Mouse (Mus musculus) hematopoietic multipotent progenitor cell, adult 10-12 weeks (in vitro differentiated cells): ENCODE measurements around the gene Dennd6b. TPM values are rescaled to one million over a fixed set of nuclear protein-coding genes. Genes with fewer than 3 reads are reported as not detected.

ENCODE experiments used
- polyA plus RNA-seq: library from polyadenylated mRNA; stranded (reverse); fragments of >175 nt; gene quantifications from 2 replicates; pipeline ENCODE4 v1.2.3, GENCODE M21; 2012; ENCODE audit warnings: low replicate concordance

Gene Dennd6b
- 28.6 and 33.7 TPM in 2 replicates for polyA plus RNA-seq

GRCm38 (mm10) chr15:89196313-89196706 is at the start of gene Dennd6b:
Gene Dennd6b, minus strand, starts transcription at chr15:89196496.

GRCm38 (mm10) chr15:89210915-89211715 is 14.8 kb upstream of the Dennd6b start, which contains the start of gene Ppp6r2:
Gene Ppp6r2, plus strand, starts transcription at chr15:89211553.

GRCm38 (mm10) chr15:89180571-89181229 is 15.6 kb downstream of the Dennd6b start, which contains the start of gene Plxnb2:
Gene Plxnb2, minus strand, starts transcription at chr15:89180788.

GRCm38 (mm10) chr15:89149271-89150040 is 46.8 kb downstream of the Dennd6b start, which contains the start of gene Mapk11:
Gene Mapk11, minus strand, starts transcription at chr15:89149628.

GRCm38 (mm10) chr15:89140659-89141252 is 55.5 kb downstream of the Dennd6b start, which contains the start of gene Mapk12:
Gene Mapk12, minus strand, starts transcription at chr15:89140703.

Other genes starting within 250 kb of the Dennd6b start
- not detected in 2 replicates for gene Ttll8, start 242.1 kb downstream of the Dennd6b start, polyA plus RNA-seq
- gene Mlc1, start 217.5 kb downstream of the Dennd6b start, polyA plus RNA-seq, result not detected in 2 replicates
- gene Mov10l1, start 213.6 kb downstream of the Dennd6b start, polyA plus RNA-seq, result not detected in 2 replicates
- 0.07 and 0.22 TPM in 2 replicates for gene Panx2, start 136.8 kb downstream of the Dennd6b start, polyA plus RNA-seq
- 93.0 and 178 TPM in 2 replicates for gene Trabd, start 121.4 kb downstream of the Dennd6b start, polyA plus RNA-seq
- 8.3 and 15.0 TPM in 2 replicates for gene Selenoo, start 107.4 kb downstream of the Dennd6b start, polyA plus RNA-seq
- 52.9 and 64.3 TPM in 2 replicates for gene Tubgcp6, start 73.4 kb downstream of the Dennd6b start, polyA plus RNA-seq
- 7.1 and 39.2 TPM in 2 replicates for gene Hdac10, start 67.8 kb downstream of the Dennd6b start, polyA plus RNA-seq
- gene Mapk12, start 55.8 kb downstream of the Dennd6b start, polyA plus RNA-seq, result 5.9 and 9.3 TPM in 2 replicates
- 13.6 and 30.8 TPM in 2 replicates for gene Mapk11, start 46.9 kb downstream of the Dennd6b start, polyA plus RNA-seq
- gene Plxnb2, start 15.7 kb downstream of the Dennd6b start, polyA plus RNA-seq, result 114 and 275 TPM in 2 replicates
- gene Ppp6r2, start 15.1 kb upstream of the Dennd6b start, polyA plus RNA-seq, result 175 and 371 TPM in 2 replicates
- gene Sbf1, start 118.8 kb upstream of the Dennd6b start, polyA plus RNA-seq, result 316 and 384 TPM in 2 replicates
- gene Adm2, start 126.2 kb upstream of the Dennd6b start, polyA plus RNA-seq, result 0.31 TPM in 1 of 2 replicates, not detected in the other
- not detected in 2 replicates for gene Miox, start 137.9 kb upstream of the Dennd6b start, polyA plus RNA-seq
- 107 and 187 TPM in 2 replicates for gene Lmf2, start 159.2 kb upstream of the Dennd6b start, polyA plus RNA-seq
- 47.9 and 48.1 TPM in 2 replicates for gene Ncaph2, start 159.2 kb upstream of the Dennd6b start, polyA plus RNA-seq
- gene Sco2, start 177.3 kb upstream of the Dennd6b start, polyA plus RNA-seq, result 35.5 and 46.3 TPM in 2 replicates
- 1.3 and 2.9 TPM in 2 replicates for gene Tymp, start 180.5 kb upstream of the Dennd6b start, polyA plus RNA-seq
- gene Odf3b, start 182.8 kb upstream of the Dennd6b start, polyA plus RNA-seq, result 1.4 and 3.2 TPM in 2 replicates
- not detected in 2 replicates for gene Klhdc7b, start 188.4 kb upstream of the Dennd6b start, polyA plus RNA-seq
- not detected in 2 replicates for gene Syce3, start 214.0 kb upstream of the Dennd6b start, polyA plus RNA-seq
- 0.33 and 2.2 TPM in 2 replicates for gene Cpt1b, start 229.4 kb upstream of the Dennd6b start, polyA plus RNA-seq
- 0.24 and 0.42 TPM in 2 replicates for gene C730034F03Rik, start 233.1 kb upstream of the Dennd6b start, polyA plus RNA-seq
- gene Gm44502, start 233.2 kb upstream of the Dennd6b start, polyA plus RNA-seq, result 0.86 and 3.8 TPM in 2 replicates
- 150 and 271 TPM in 2 replicates for gene Chkb, start 233.4 kb upstream of the Dennd6b start, polyA plus RNA-seq